Mouse (Mus musculus) embryo, embryonic 10.5 days (tissue): ENCODE measurements around the gene Olfr392.

Experiments used
- DNase-seq: peaks from one replicate; pipeline ENCODE4 v3.0.0-alpha.2; 2015; ENCODE audit warnings: low spot score

Gene Olfr392

DNA sequence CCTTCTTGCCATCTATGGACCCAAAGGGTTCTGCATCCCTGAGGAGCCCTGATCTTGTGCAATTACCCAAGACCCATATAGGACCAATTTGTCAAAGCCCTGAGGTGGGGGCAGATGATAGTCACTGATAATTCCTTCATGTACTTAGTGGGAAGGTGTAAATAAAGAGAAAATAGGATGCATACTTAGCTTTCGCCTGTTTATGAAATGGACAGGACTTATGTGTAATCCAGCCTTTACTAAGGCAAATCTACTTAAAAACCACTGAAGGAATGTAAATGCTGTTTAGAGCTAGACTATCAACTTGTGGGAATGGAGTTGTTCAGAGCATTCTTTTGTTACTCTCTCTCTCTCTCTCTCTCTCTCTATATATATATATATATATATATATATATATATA is at the start of gene Olfr392:
TSS of gene Olfr392 (minus strand) at position 101 of the 400 bp plus-strand sequence.
- DNase-seq, result no peak

DNA sequence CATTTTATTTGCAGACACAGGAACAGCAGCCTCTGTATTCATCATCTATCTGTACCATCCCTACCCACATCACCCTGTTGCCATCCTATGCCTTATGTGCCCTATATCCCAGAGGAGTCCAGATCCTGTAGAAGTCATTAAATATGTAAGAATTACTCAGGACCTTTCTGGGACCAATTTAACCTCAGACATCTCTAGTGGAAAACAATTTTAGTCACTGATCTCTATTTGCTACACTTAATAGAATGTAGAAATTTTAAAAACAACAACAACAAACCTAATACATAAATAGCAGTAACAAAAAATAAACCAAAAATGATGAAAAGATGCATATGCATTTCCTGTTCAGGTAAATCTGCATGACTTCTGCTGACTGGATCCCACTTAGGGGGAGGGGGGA is 34.5 kb upstream of the Olfr392 start, which contains the start of gene Olfr393:
TSS of gene Olfr393 (minus strand) at position 101 of the 400 bp plus-strand sequence.
- no peak for DNase-seq

DNA sequence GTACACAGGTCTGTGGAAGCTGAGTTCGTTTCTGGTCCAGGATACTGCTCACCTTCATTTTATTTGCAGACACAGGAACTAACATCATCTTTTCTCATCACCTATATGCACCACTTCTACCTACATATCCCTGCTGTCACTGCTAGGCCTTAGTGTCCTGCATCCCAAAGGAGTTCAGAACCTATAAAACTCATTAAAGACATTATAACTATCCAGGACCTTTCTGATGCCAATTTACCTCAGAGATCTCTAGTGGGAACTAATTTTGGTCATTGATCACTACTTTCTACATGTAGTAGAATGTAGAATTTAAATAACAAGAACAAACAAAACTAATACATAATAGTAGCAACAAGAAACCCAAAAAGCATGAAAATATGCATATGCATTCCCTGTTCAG is 13.9 kb downstream of the Olfr392 start, which contains the start of gene Olfr391-ps:
TSS of gene Olfr391-ps (minus strand) at position 101 of the 400 bp plus-strand sequence.
- no peak for DNase-seq

DNA sequence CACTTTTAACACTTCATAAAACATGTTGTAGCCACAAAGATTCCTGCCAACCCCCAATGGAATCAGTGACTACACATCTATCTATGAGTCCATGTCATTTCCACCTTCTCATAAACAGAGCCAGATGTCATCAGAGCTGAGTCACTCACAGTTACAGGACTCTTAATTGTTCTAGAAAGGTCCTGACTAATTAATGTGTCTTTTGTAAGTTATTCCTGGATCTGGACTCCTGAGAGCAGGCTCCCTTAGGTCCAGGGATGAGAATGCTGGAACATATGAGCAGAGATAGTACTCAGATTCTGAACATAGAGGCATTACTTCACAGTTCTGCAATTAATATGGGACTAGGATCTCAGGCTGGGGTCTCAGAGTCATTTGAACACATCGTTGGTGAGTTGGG is 34.2 kb downstream of the Olfr392 start, which contains the start of gene Olfr390:
TSS of gene Olfr390 (plus strand) at position 301 of the 400 bp plus-strand sequence.
- DNase-seq, result no peak

- no peak for DNase-seq
Measured at GRCm38 (mm10) chr11:73780613-73781012, 36.2 kb downstream of the Olfr392 start, which contains the start of gene Olfr389. Gene Olfr389 (minus strand): TSS chr11:73780713.
